Mouse (Mus musculus) monocyte, adult 59 days (primary cell): Measurements from ENCODE around the gene Prr18. TPM values are rescaled to one million over a fixed set of nuclear protein-coding genes. Genes with fewer than 3 reads are reported as not detected.

Experiments used
- total RNA-seq, 2 experiments: library from RNA; stranded (reverse); gene quantifications; one replicate each; pipeline ENCODE4 v1.2.4; 2023

Gene Prr18
- total RNA-seq, result under 1 TPM; 0.81 to 0.88 TPM

GRCm38 (mm10) chr17:8337159-8337558, at the start of gene Prr18:
TSS of gene Prr18 (plus strand) at chr17:8337459.

GRCm38 (mm10) chr17:8310838-8311614, 26.2 kb upstream of the Prr18 start, which contains the start of gene Sft2d1:
TSS of gene Sft2d1 (plus strand) at chr17:8311102.

GRCm38 (mm10) chr17:8355692-8356091, 18.4 kb downstream of the Prr18 start, which contains the start of gene T2:
TSS of gene T2 (plus strand) at chr17:8355992.

Other genes with a start within 250 kb of the Prr18 start
- gene Gm49673, start 189.7 kb upstream of the Prr18 start, total RNA-seq, result under 1 TPM; 0.55 to 0.79 TPM
- 10 to 100 TPM; 42.4 to 51.3 TPM for gene Rnaset2a, start 189.4 kb upstream of the Prr18 start, total RNA-seq
- 10 to 100 TPM; 15.2 to 25.5 TPM for gene Fgfr1op, start 172.0 kb upstream of the Prr18 start, total RNA-seq
- gene Ccr6, start 101.4 kb upstream of the Prr18 start, total RNA-seq, result 1 to 10 TPM; 1.6 to 3.1 TPM
- 10 to 100 TPM; 47.3 to 53.0 TPM for gene Mpc1, start 54.6 kb upstream of the Prr18 start, total RNA-seq
- 100 to 1,000 TPM; 129 to 147 TPM for gene Sft2d1, start 26.4 kb upstream of the Prr18 start, total RNA-seq
- not detected for gene T2, start 18.5 kb downstream of the Prr18 start, total RNA-seq
- gene T, start 97.0 kb downstream of the Prr18 start, total RNA-seq, result not detected
- under 1 TPM; 0.26 to 0.39 TPM for gene Pde10a, start 187.9 kb downstream of the Prr18 start, total RNA-seq
- not detected for gene Gm17087, start 229.5 kb downstream of the Prr18 start, total RNA-seq